In genomic region chr5:136061567-136061966, GRCm38 (mm10) we compare ENCODE assay signal across 9 mouse cellular contexts. TPM values are rescaled to one million over a fixed set of nuclear protein-coding genes. Genes with fewer than 3 reads are reported as not detected.
DNase-seq lines count a peak whose midpoint lies in the region; ATAC-seq and TF ChIP-seq lines count a peak whose summit lies in the region.
"Had no signal": no experiment of that assay in that cellular context is flagged by ENCODE, and none has a peak within 500 bp of the region (broad histone marks: within the 10 kb centered on the region; RNA-seq: fewer than 3 reads in every experiment).

No protein-coding gene starts in this region.

- no peak for TF ChIP-seq POLR2A in limb, embryonic 14.5 days (IDR thresholded peaks at IDR 0.05; ENCODE audit: borderline replicate concordance, extremely low read depth, insufficient read depth, insufficient read length)

- no peak overlapping the region for H3K27ac ChIP-seq in hindbrain, embryonic 11.5 days (ENCODE audit: low read depth, low read length)
- no peak overlapping the region for H3K27ac ChIP-seq in hindbrain, embryonic 16.5 days (ENCODE audit: low read depth, low read length)
- H3K27ac ChIP-seq in limb, embryonic 14.5 days (replicated peaks; ENCODE audit: low read depth, low read length), result no peak overlapping the region
- H3K27ac ChIP-seq in neural tube, embryonic 14.5 days (ENCODE audit: low read depth, low read length), result no peak overlapping the region
- H3K27ac ChIP-seq: neural tube, embryonic 13.5 days had no signal

- H3K9ac ChIP-seq in hindbrain, embryonic 11.5 days (ENCODE audit: low read depth, low read length), result no peak overlapping the region
- no peak overlapping the region for H3K9ac ChIP-seq in hindbrain, embryonic 16.5 days (ENCODE audit: low read depth, low read length)
- no peak overlapping the region for H3K9ac ChIP-seq in limb, embryonic 14.5 days (ENCODE audit: low read depth, low read length, severe bottlenecking)
- no peak overlapping the region for H3K9ac ChIP-seq in neural tube, embryonic 14.5 days (replicated peaks; ENCODE audit: low read depth, low read length)
- H3K9ac ChIP-seq: neural tube, embryonic 13.5 days had no signal

- no peak overlapping the region for H3K4me3 ChIP-seq in hindbrain, embryonic 11.5 days (ENCODE audit: low read depth, low read length)
- no peak overlapping the region for H3K4me3 ChIP-seq in hindbrain, embryonic 16.5 days (ENCODE audit: low read length)
- H3K4me3 ChIP-seq in limb, embryonic 14.5 days (replicated peaks; ENCODE audit: low read length), result no peak overlapping the region
- no peak overlapping the region for H3K4me3 ChIP-seq in neural tube, embryonic 14.5 days (ENCODE audit: low read depth, low read length)
- H3K4me3 ChIP-seq: neural tube, embryonic 13.5 days had no signal

- H3K4me2 ChIP-seq in hindbrain, embryonic 11.5 days (replicated peaks; ENCODE audit: low read depth, low read length), result no peak overlapping the region
- no peak overlapping the region for H3K4me2 ChIP-seq in hindbrain, embryonic 16.5 days (ENCODE audit: low read length)
- H3K4me2 ChIP-seq in limb, embryonic 14.5 days (replicated peaks; ENCODE audit: low read depth, low read length, severe bottlenecking), result no peak overlapping the region
- H3K4me2 ChIP-seq in neural tube, embryonic 14.5 days (ENCODE audit: low read depth, low read length), result no peak overlapping the region
- H3K4me2 ChIP-seq: neural tube, embryonic 13.5 days had no signal

- peak; percentile 88 for DNase-seq in hindbrain, embryonic 11.5 days (ENCODE audit: low spot score)
- DNase-seq in c-Kit-positive CD71-negative TER-119-negative erythroid progenitor cells, embryonic 14.5 days (ENCODE audit: low read depth), result peak; percentile 56
- peak; percentile 82 for DNase-seq in gastrocnemius, adult 18-20 months (ENCODE audit: low spot score)
- DNase-seq in kidney, adult 8-10 months, result peak; percentile 65 to 84
- DNase-seq in limb, embryonic 14.5 days (ENCODE audit: low spot score), result peak; percentile 52
- DNase-seq in testis, postnatal 10 days (ENCODE audit: low spot score), result peak; percentile 92

- H3K36me3 ChIP-seq in hindbrain, embryonic 11.5 days (ENCODE audit: control insufficient read depth, insufficient read depth, low read length), result no peaks in the 10 kb centered on the region
- no peaks in the 10 kb centered on the region for H3K36me3 ChIP-seq in hindbrain, embryonic 16.5 days (ENCODE audit: control insufficient read depth, insufficient read depth, low read length)
- no peaks in the 10 kb centered on the region for H3K36me3 ChIP-seq in limb, embryonic 14.5 days (ENCODE audit: control insufficient read depth, insufficient read depth, low read length)
- H3K36me3 ChIP-seq in neural tube, embryonic 14.5 days (ENCODE audit: control insufficient read depth, insufficient read depth, low read length), result no peaks in the 10 kb centered on the region
- H3K36me3 ChIP-seq: neural tube, embryonic 13.5 days had no signal

- H3K9me3 ChIP-seq in hindbrain, embryonic 11.5 days (ENCODE audit: control insufficient read depth, low read length), result no peaks in the 10 kb centered on the region
- H3K9me3 ChIP-seq in hindbrain, embryonic 16.5 days (ENCODE audit: control insufficient read depth, low read length), result no peaks in the 10 kb centered on the region
- no peaks in the 10 kb centered on the region for H3K9me3 ChIP-seq in limb, embryonic 14.5 days (ENCODE audit: control insufficient read depth, low read length)
- no peaks in the 10 kb centered on the region for H3K9me3 ChIP-seq in neural tube, embryonic 14.5 days (ENCODE audit: control insufficient read depth, low read length)
- H3K9me3 ChIP-seq: neural tube, embryonic 13.5 days had no signal

- no peaks in the 10 kb centered on the region for H3K4me1 ChIP-seq in hindbrain, embryonic 11.5 days (replicated peaks; ENCODE audit: control insufficient read depth, insufficient read depth, low read length)
- no peaks in the 10 kb centered on the region for H3K4me1 ChIP-seq in hindbrain, embryonic 16.5 days (ENCODE audit: control insufficient read depth, insufficient read depth, low read depth, low read length)
- no peaks in the 10 kb centered on the region for H3K4me1 ChIP-seq in limb, embryonic 14.5 days (ENCODE audit: control insufficient read depth, insufficient read depth, low read length)
- H3K4me1 ChIP-seq in neural tube, embryonic 14.5 days (ENCODE audit: control insufficient read depth, insufficient read depth, low read length), result no peaks in the 10 kb centered on the region
- H3K4me1 ChIP-seq: neural tube, embryonic 13.5 days had no signal

- 13% methylated on average over 12 of the region's 12 CpGs for WGBS in hindbrain, embryonic 11.5 days
- WGBS in hindbrain, embryonic 16.5 days, result 12% methylated on average over 12 of the region's 12 CpGs
- WGBS in limb, embryonic 14.5 days, result 11% methylated on average over 12 of the region's 12 CpGs
- 12% methylated on average over 12 of the region's 12 CpGs for WGBS in neural tube, embryonic 14.5 days

- no peak for ATAC-seq in hindbrain, embryonic 11.5 days (ENCODE audit: low FRiP score)
- ATAC-seq in hindbrain, embryonic 16.5 days, result no peak
- ATAC-seq in limb, embryonic 14.5 days (ENCODE audit: low FRiP score, low read depth), result no peak
- 0 out of 2 replicates have a peak, but pooled peaks have one; percentile 31 for ATAC-seq in neural tube, embryonic 14.5 days (ENCODE audit: low read depth)

- no peaks in the 10 kb centered on the region for H3K27me3 ChIP-seq in hindbrain, embryonic 11.5 days (ENCODE audit: control insufficient read depth, insufficient read depth, low read length)
- no peaks in the 10 kb centered on the region for H3K27me3 ChIP-seq in hindbrain, embryonic 16.5 days (replicated peaks; ENCODE audit: control insufficient read depth, insufficient read depth, low read length)
- no peaks in the 10 kb centered on the region for H3K27me3 ChIP-seq in limb, embryonic 14.5 days (ENCODE audit: control insufficient read depth, insufficient read depth, low read length)
- no peaks in the 10 kb centered on the region for H3K27me3 ChIP-seq in neural tube, embryonic 14.5 days (ENCODE audit: control insufficient read depth, insufficient read depth, low read length)

RNA-seq across cellular contexts. Expression of gene Upk3bl, which starts 7.3 kb away (rescaled TPM):
- 2.4 and 2.7 TPM in 2 replicates for polyA plus RNA-seq in hindbrain, embryonic 11.5 days (2014; fragmentation: Nextera tagmentation; extraction: Ambion mirVana)
- polyA plus RNA-seq in hindbrain, embryonic 16.5 days (2015; fragmentation: Nextera tagmentation; extraction: Ambion mirVana), result 0.25 TPM in 1 of 2 replicates, not detected in the other
- not detected for total RNA-seq in gastrocnemius, adult 18-20 months (2021)
- polyA plus RNA-seq in limb, embryonic 14.5 days (2012; rRNA removed), result 3.0 and 7.5 TPM in 2 replicates
- 11.5 and 14.1 TPM in 2 replicates for polyA plus RNA-seq in limb, embryonic 14.5 days (2014; fragmentation: Nextera tagmentation; extraction: Ambion mirVana)
- polyA plus RNA-seq in neural tube, embryonic 14.5 days (2014; fragmentation: Nextera tagmentation; extraction: Ambion mirVana), result not detected in 2 replicates
- polyA plus RNA-seq: neural tube, embryonic 13.5 days had no signal

RNA-seq across cellular contexts. Expression of gene Rasa4, which starts 22.1 kb away (rescaled TPM):
- 5.2 and 6.1 TPM in 2 replicates for polyA plus RNA-seq in hindbrain, embryonic 11.5 days (2014; fragmentation: Nextera tagmentation; extraction: Ambion mirVana)
- 22.2 and 25.0 TPM in 2 replicates for polyA plus RNA-seq in hindbrain, embryonic 16.5 days (2015; fragmentation: Nextera tagmentation; extraction: Ambion mirVana)
- 10 to 100 TPM; 32.3 to 34.8 TPM for total RNA-seq in gastrocnemius, adult 18-20 months (2021)
- 29.4 and 35.0 TPM in 2 replicates for polyA plus RNA-seq in limb, embryonic 14.5 days (2012; rRNA removed)
- polyA plus RNA-seq in limb, embryonic 14.5 days (2014; fragmentation: Nextera tagmentation; extraction: Ambion mirVana), result 14.1 and 17.1 TPM in 2 replicates
- polyA plus RNA-seq in neural tube, embryonic 14.5 days (2014; fragmentation: Nextera tagmentation; extraction: Ambion mirVana), result 15.0 and 19.8 TPM in 2 replicates

RNA-seq across cellular contexts. Expression of gene Upk3b, which starts 23.3 kb away (rescaled TPM):
- polyA plus RNA-seq in hindbrain, embryonic 11.5 days (2014; fragmentation: Nextera tagmentation; extraction: Ambion mirVana), result 0.11 and 0.45 TPM in 2 replicates
- polyA plus RNA-seq in hindbrain, embryonic 16.5 days (2015; fragmentation: Nextera tagmentation; extraction: Ambion mirVana), result 0.04 TPM in 1 of 2 replicates, not detected in the other
- total RNA-seq in gastrocnemius, adult 18-20 months (2021), result under 1 TPM in 1 of 2 experiments, not detected in 1; 0.07 TPM
- 0.15 and 1.1 TPM in 2 replicates for polyA plus RNA-seq in limb, embryonic 14.5 days (2012; rRNA removed)
- 0.28 and 0.74 TPM in 2 replicates for polyA plus RNA-seq in limb, embryonic 14.5 days (2014; fragmentation: Nextera tagmentation; extraction: Ambion mirVana)
- not detected in 2 replicates for polyA plus RNA-seq in neural tube, embryonic 14.5 days (2014; fragmentation: Nextera tagmentation; extraction: Ambion mirVana)

RNA-seq across cellular contexts. Expression of gene Polr2j, which starts 54.9 kb away (rescaled TPM):
- 238 and 247 TPM in 2 replicates for polyA plus RNA-seq in hindbrain, embryonic 11.5 days (2014; fragmentation: Nextera tagmentation; extraction: Ambion mirVana)
- 198 and 210 TPM in 2 replicates for polyA plus RNA-seq in hindbrain, embryonic 16.5 days (2015; fragmentation: Nextera tagmentation; extraction: Ambion mirVana)
- 10 to 100 TPM; 65.1 to 72.1 TPM for total RNA-seq in gastrocnemius, adult 18-20 months (2021)
- 148 and 156 TPM in 2 replicates for polyA plus RNA-seq in limb, embryonic 14.5 days (2012; rRNA removed)
- 245 and 251 TPM in 2 replicates for polyA plus RNA-seq in limb, embryonic 14.5 days (2014; fragmentation: Nextera tagmentation; extraction: Ambion mirVana)
- 219 and 251 TPM in 2 replicates for polyA plus RNA-seq in neural tube, embryonic 14.5 days (2014; fragmentation: Nextera tagmentation; extraction: Ambion mirVana)
